Mouse (Mus musculus): ENCODE results near the gene H2-K1.
A peak's percentile ranks its signal among the peaks of the same experiment; 100 is the strongest.
"Not testable (repeated sequence)": the region's sequence is repeated elsewhere in the genome, so short reads cannot be mapped to it uniquely, and the experiment has no call there.

The H2-K1 gene

DNA sequence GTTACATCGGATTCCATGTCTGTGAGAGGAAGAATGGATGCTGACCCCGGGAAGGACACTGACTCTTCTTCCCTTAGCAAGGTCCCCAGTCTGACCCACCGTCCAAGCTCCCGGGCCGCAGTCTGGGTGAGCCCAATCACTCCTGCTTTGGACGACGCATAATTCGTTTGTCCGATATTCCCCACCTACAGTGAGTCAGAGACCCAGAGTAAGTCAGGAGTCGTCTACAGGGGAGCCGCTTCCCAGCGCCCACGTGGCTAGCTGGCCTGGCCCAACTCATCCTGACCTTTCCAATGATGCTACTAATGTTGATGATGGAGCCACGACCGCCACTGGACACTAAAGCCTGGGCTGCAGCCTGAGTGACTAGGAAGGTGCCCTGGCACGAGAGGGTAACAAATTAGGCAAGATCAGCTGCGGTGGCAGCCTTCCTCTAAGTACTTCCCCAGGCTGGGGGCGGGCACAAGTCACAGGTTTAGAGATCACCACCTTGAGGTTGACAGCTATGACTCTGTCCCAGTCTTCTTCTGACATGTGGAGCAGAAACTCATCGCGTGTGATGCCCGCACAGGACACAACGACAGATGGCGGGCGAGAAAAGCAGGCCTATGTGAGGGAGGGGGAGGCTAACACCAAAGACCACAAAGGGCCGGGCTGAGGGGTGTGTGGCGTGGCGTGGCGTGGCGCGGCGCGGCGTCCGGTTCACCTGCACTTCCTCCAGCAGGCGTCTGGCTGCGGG, 26.9 kb upstream of the H2-K1 start:
- no peak for DNase-seq (ENCODE audit: low read depth, low spot score)

- no peak for DNase-seq (ENCODE audit: low read depth, low spot score)
Observed at GRCm38 (mm10) chr17:34026221-34026620, 26.1 kb upstream of the H2-K1 start.

GRCm38 (mm10) chr17:34025756-34026151, 25.6 kb upstream of the H2-K1 start:
- no peak for DNase-seq (ENCODE audit: low read depth, low spot score)

- DNase-seq (ENCODE audit: low read depth, low spot score): no peak
Observed at GRCm38 (mm10) chr17:34024861-34025755, 25.0 kb upstream of the H2-K1 start.

DNA sequence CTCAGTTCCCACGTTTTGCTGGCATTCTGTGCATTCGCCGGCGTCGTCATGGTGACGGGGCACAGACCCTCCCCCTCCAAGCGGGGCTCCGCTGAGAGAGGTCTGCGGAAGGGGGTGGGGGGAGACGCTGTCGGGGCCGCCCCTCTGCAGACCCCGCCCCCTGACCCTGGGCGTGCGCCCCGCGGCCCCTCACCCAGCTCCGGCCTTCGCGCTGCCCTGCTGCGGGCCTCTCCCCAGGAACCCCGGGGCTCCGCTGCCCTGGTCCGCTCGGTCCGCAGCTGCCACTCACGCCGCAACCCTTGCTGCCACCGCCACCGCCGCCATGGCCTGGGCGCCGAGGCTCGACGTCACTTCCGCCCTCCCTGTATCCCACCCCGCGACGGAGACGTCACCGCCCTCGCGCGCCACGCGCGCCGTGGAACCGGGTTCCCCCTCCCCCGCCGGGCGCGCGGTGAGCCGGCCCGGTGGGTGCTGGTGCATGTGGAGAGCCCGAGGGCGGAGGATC, 24.2 kb upstream of the H2-K1 start, which contains the start of gene Ring1:
Gene Ring1, minus strand, starts transcription at position 364 of the 505 bp plus-strand sequence.
- DNase-seq (ENCODE audit: low read depth, low spot score): peak; percentile 81

- DNase-seq (ENCODE audit: low read depth, low spot score): no peak
Observed at GRCm38 (mm10) chr17:34023678-34024077, 23.5 kb upstream of the H2-K1 start.

DNA sequence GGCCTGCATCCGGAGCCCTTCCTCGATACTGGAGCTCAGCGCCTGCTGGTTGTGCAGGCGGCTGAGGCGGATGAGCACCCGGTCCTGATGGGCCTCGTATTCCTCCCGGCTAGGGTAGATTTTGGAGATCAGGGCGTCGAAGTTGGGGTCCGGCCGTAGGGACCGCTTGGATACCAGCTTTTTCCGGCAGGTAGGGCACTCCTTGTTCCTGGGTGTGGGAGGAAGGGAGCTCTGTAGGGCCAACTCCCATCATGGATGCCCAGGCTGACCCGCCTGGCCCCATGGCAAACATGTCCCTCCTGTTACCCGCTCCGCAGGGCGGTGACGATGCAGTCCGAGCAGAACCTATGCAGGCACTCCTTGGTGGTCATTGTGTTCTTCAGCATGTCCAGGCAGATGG, 22.8 kb upstream of the H2-K1 start:
- DNase-seq (ENCODE audit: low read depth, low spot score): no peak

DNA sequence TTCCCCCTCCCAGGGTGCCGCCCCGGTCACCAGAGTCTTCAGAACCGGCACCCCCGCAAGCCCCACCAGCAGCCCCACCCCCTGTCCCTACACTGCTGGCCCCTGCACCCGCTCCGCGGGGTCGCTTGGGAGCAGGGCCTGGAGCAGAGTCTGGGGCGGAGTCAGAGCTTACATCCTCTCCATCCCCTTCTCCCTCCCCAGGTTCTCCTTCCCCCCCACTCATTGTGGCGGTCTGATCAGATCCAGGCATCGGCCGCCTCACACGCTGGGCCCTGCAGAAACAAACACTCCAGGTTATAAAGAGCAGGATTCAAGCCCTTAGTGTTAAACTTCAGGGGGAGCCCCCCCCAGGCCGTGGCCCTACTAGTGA, 22.3 kb upstream of the H2-K1 start:
- no peak for DNase-seq (ENCODE audit: low read depth, low spot score)

DNA sequence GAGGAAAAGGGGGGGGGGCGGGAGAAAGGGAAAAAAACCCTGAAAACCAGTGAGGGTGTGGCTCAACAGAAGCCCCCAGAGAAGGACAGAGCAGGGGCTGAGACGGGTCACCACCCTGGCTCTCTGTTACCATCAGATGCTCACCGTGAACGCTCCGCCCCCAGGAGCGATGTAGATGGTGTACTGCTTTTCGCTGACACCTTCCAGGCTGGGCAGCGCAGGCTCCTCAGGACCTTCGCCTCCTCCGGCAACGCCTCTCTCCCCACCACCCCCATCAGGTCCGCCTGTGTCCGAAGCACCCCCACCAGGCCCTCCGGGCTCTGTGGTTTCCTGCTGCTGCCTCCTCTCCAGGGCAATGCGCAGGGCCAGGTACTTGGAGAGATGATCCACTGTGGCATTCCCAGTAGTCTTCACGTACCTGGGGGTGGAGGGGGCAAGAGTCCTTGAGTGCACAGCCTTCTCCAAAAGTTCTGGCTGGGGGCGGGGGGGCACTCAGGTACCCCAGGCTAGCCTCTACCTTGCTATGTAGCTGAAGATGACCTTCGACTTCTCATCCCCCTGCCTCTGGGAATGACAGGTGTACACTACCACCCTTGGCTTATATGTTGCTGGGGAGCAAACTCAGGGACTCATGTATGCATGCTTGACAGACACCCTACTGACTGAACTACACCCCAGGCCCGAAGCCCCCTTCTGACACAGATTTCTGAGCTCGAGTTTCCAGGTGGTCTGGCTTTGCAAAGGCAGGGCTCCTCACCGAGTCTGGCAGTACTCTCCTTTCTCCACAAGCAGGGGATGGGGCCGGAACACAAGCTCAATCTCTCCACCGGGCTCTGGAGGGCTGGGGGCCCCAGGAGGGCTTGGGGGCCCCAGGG, 21.6 kb upstream of the H2-K1 start:
- no peak for DNase-seq (ENCODE audit: low read depth, low spot score)

DNA sequence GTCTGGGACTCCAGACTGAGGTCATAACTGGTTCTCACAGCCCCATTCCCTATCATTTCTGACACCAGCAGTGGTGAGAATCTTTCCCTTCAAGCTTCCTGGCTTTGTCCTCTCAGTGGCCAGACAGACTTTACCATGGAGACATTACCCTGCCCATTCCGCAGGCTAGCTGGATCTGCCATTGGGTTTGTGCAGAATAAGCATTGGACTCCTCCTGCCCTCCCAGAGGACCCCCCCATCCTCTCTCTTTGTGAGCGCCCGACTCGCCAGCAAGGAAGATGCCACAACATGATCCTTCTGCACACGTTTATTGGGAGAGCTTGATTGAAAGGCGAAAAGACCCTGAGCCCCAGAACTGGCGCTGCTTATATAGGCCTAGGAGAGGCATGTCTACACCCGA, 13.3 kb upstream of the H2-K1 start:
- no peak for DNase-seq (ENCODE audit: low read depth, low spot score)

- no peak for DNase-seq (ENCODE audit: low read depth, low spot score)
Observed at GRCm38 (mm10) chr17:34010156-34010555, 10.0 kb upstream of the H2-K1 start.

DNA sequence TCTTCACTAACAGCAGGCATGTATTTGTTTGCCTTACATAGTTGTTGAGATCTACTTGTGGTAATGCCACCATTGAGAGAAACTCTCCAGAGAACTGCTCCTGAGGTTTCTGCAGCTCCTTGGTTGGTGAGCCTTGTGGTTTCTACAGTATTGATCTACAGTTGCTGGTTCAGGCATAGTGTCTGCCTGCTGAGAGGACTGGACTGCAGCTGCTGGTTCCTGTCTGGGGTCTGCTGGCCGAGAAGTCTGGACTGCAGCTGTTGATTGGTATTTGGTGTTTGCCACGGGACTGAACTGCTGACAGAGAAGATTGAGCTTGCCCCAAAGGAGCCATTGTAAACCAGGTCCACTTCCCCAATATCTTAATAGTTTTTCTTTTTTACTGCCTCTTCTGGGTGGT, 6.4 kb upstream of the H2-K1 start:
- DNase-seq (ENCODE audit: low read depth, low spot score): no peak

DNA sequence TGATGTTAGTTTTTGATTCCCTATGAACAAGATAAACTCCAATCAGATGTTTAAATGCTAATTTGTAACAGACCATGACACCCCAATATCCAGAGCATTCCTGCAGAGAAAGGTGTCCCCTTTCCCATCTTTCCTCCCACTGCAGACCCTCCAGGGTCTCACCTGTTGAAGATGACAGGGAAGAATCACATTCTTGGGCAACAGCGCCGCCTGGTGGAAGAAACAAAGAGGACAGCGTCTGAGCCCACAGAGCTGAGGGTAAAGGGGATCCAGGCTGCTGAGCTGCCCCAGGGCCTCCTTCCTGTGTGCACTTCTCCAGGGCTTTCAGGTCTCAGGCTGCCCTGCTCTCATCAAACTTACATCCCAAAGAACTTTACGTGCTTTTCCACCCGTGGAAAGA, 3.3 kb upstream of the H2-K1 start:
- no peak for DNase-seq (ENCODE audit: low read depth, low spot score)

DNA sequence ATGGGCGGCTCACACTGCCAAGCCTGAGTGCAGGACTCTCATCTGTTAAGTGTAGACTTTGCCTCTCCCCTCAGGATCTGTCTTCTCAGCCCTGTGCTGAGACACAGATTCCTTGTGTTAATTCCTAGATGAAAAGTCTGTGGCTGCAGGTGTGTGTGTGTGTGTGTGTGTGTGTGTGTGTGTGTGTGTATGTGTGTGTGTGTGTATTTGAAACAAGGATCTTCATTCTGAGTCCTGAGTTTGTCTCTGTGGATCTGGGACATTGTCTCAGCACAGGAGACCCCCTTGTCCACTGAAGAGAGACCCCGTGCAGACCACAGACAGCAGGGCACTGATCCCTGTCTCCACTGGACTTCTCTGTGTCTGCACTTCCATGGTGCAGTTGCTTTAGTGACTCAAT, 649 bp upstream of the H2-K1 start:
- DNase-seq (ENCODE audit: low read depth, low spot score): not testable (repeated sequence)

- DNase-seq (ENCODE audit: low read depth, low spot score): no peak
Observed at GRCm38 (mm10) chr17:33999341-34000149, 602 bp downstream of the H2-K1 start.

DNA sequence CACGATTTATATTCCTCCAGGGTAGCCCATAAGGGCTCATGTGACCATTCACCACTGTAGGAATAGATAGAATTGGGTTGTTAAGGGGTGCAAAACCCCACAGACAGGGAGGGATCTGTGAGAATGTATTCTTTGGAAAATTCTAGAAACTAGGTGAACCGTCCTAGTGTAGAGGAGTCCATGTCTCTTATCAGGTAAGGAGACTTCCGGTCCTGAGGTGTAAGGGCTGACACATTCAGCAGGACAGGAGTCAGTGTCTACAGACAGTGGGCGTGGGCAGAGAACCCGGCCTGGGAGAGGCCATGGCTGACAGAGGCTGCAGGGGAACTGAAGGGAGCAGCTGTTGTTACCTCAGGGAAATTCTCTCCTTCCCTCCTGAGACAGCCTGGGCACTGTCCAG, 1.4 kb downstream of the H2-K1 start:
- not testable (repeated sequence) for DNase-seq (ENCODE audit: low read depth, low spot score)

DNA sequence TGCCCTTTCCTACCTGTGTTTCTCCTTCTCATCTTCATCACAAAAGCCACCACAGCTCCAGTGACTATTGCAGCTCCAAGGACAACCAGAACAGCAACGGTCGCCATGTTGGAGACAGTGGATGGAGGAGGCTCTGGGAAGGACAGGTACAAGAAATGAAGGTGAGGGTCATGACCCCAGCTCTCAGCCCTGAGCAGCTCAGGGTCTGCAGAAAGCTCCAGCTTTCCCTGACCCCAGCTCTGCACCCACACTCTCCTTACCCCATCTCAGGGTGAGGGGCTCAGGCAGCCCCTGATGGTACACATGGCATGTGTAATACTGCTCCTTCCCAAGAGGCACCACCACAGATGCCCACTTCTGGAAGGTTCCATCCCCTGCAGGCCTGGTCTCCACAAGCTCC, 3.1 kb downstream of the H2-K1 start:
- DNase-seq (ENCODE audit: low read depth, low spot score): not testable (repeated sequence)

- no peak for DNase-seq (ENCODE audit: low read depth, low spot score)
Observed at GRCm38 (mm10) chr17:33995651-33996050, 4.5 kb downstream of the H2-K1 start.

- DNase-seq (ENCODE audit: low read depth, low spot score): no peak
Observed at GRCm38 (mm10) chr17:33994959-33995358, 5.2 kb downstream of the H2-K1 start.

GRCm38 (mm10) chr17:33991788-33992664, 8.1 kb downstream of the H2-K1 start:
- peak; percentile 28 for DNase-seq (ENCODE audit: low read depth, low spot score)
